Comparison of ENCODE assay signal across 17 mouse cellular contexts in genomic region chr1:41815021-41815420, GRCm38 (mm10).
DNase-seq lines count a peak whose midpoint lies in the region; ATAC-seq lines count a peak whose summit lies in the region.
"Had no signal": no experiment of that assay in that cellular context is flagged by ENCODE, and none has a peak within 500 bp of the region (broad histone marks: within the 10 kb centered on the region; RNA-seq: fewer than 3 reads in every experiment).

No protein-coding gene starts in this region.

- H3K4me1 ChIP-seq in midbrain, embryonic 12.5 days: peaks cover 34% of the 10 kb centered on the region
- H3K4me1 ChIP-seq in midbrain, embryonic 14.5 days (ENCODE audit: control insufficient read depth, insufficient read depth, low read length): peaks cover 32% of the 10 kb centered on the region
- H3K4me1 ChIP-seq in forebrain, embryonic 11.5 days (replicated peaks; ENCODE audit: control insufficient read depth, insufficient read depth, low read length): peaks cover 5% of the 10 kb centered on the region; the same call in 1 of the 2 replicates
- H3K4me1 ChIP-seq in forebrain, embryonic 14.5 days (ENCODE audit: control insufficient read depth, insufficient read depth, low read length): peaks cover 15% of the 10 kb centered on the region
- H3K4me1 ChIP-seq: heart, embryonic 12.5 days; intestine, embryonic 15.5 days had no signal

- DNase-seq in midbrain, embryonic 14.5 days: no peak
- DNase-seq in forebrain, embryonic 11.5 days (ENCODE audit: low spot score): no peak
- peak; percentile 49 for DNase-seq in forebrain, embryonic 14.5 days (ENCODE audit: low spot score)
- no peak for DNase-seq in heart, postnatal 14 days
- no peak for DNase-seq in neural tube, embryonic 10.5 days (ENCODE audit: extremely low spot score, low spot score)
- DNase-seq in thymus, adult 18-20 months: no peak
- DNase-seq: adrenal gland, adult 2 months; adrenal gland, postnatal 25 days; cerebellum, adult 2 months; gastrocnemius, postnatal 14 days; heart, adult 2 months; heart, postnatal 4 days had no signal

- H3K27me3 ChIP-seq in midbrain, embryonic 12.5 days: no peaks in the 10 kb centered on the region
- H3K27me3 ChIP-seq in midbrain, embryonic 14.5 days (ENCODE audit: control insufficient read depth, insufficient read depth, low read length): no peaks in the 10 kb centered on the region
- no peaks in the 10 kb centered on the region for H3K27me3 ChIP-seq in forebrain, embryonic 11.5 days (ENCODE audit: control insufficient read depth, insufficient read depth, low read length)
- H3K27me3 ChIP-seq in forebrain, embryonic 14.5 days (replicated peaks; ENCODE audit: control insufficient read depth, insufficient read depth, low read length): no peaks in the 10 kb centered on the region
- H3K27me3 ChIP-seq: heart, embryonic 12.5 days; intestine, embryonic 15.5 days had no signal

- no peak overlapping the region for H3K4me3 ChIP-seq in midbrain, embryonic 12.5 days
- no peak overlapping the region for H3K4me3 ChIP-seq in midbrain, embryonic 14.5 days (replicated peaks; ENCODE audit: low read depth, low read length)
- no peak overlapping the region for H3K4me3 ChIP-seq in forebrain, embryonic 11.5 days (ENCODE audit: low read depth, low read length)
- H3K4me3 ChIP-seq in forebrain, embryonic 14.5 days (ENCODE audit: low read depth, low read length): no peak overlapping the region
- H3K4me3 ChIP-seq: embryonic facial prominence, embryonic 10.5 days; heart, adult 2 months; heart, embryonic 12.5 days; intestine, embryonic 15.5 days had no signal

- WGBS in midbrain, embryonic 12.5 days: 68% methylated on average over 4 of the region's 4 CpGs
- WGBS in midbrain, embryonic 14.5 days: 51% methylated on average over 4 of the region's 4 CpGs
- WGBS in forebrain, embryonic 11.5 days: 47% methylated on average over 4 of the region's 4 CpGs
- WGBS in forebrain, embryonic 14.5 days: 24% methylated on average over 4 of the region's 4 CpGs

- no peaks in the 10 kb centered on the region for H3K36me3 ChIP-seq in midbrain, embryonic 12.5 days
- no peaks in the 10 kb centered on the region for H3K36me3 ChIP-seq in midbrain, embryonic 14.5 days (ENCODE audit: control insufficient read depth, insufficient read depth, low read length)
- H3K36me3 ChIP-seq in forebrain, embryonic 11.5 days (ENCODE audit: control insufficient read depth, insufficient read depth, low read length): no peaks in the 10 kb centered on the region
- H3K36me3 ChIP-seq in forebrain, embryonic 14.5 days (ENCODE audit: control insufficient read depth, insufficient read depth, low read length): no peaks in the 10 kb centered on the region
- H3K36me3 ChIP-seq: embryonic facial prominence, embryonic 10.5 days; heart, embryonic 12.5 days; intestine, embryonic 15.5 days had no signal

- H3K9me3 ChIP-seq in midbrain, embryonic 12.5 days: no peaks in the 10 kb centered on the region
- no peaks in the 10 kb centered on the region for H3K9me3 ChIP-seq in midbrain, embryonic 14.5 days (ENCODE audit: control insufficient read depth, low read length)
- H3K9me3 ChIP-seq in forebrain, embryonic 11.5 days (ENCODE audit: control insufficient read depth, low read length): no peaks in the 10 kb centered on the region
- no peaks in the 10 kb centered on the region for H3K9me3 ChIP-seq in forebrain, embryonic 14.5 days (replicated peaks; ENCODE audit: control insufficient read depth, low read length)
- H3K9me3 ChIP-seq: embryonic facial prominence, embryonic 10.5 days; heart, embryonic 12.5 days; intestine, embryonic 15.5 days had no signal

- ATAC-seq in midbrain, embryonic 12.5 days (ENCODE audit: low FRiP score, low read depth): no peak
- no peak for ATAC-seq in midbrain, embryonic 14.5 days (ENCODE audit: low FRiP score, low TSS enrichment)
- no peak for ATAC-seq in forebrain, embryonic 11.5 days (replicated peaks; ENCODE audit: low FRiP score)
- no peak for ATAC-seq in forebrain, embryonic 14.5 days
- ATAC-seq: intestine, embryonic 15.5 days had no signal

- peak overlapping the region; percentile 73; the same call in 1 of the 2 replicates for H3K27ac ChIP-seq in midbrain, embryonic 12.5 days (replicated peaks)
- H3K27ac ChIP-seq in midbrain, embryonic 14.5 days (replicated peaks; ENCODE audit: low read depth, low read length): no peak overlapping the region
- H3K27ac ChIP-seq in forebrain, embryonic 11.5 days (ENCODE audit: low read depth, low read length): peak overlapping the region; percentile 73
- H3K27ac ChIP-seq in forebrain, embryonic 14.5 days (ENCODE audit: low read depth, low read length): peak overlapping the region; percentile 75
- H3K27ac ChIP-seq: embryonic facial prominence, embryonic 10.5 days; heart, adult 2 months; hindbrain, embryonic 14.5 days; intestine, embryonic 15.5 days had no signal

- peak overlapping the region; percentile 37; the same call in 1 of the 2 replicates for H3K4me2 ChIP-seq in midbrain, embryonic 12.5 days (replicated peaks)
- H3K4me2 ChIP-seq in midbrain, embryonic 14.5 days (ENCODE audit: low read length): no peak overlapping the region
- no peak overlapping the region for H3K4me2 ChIP-seq in forebrain, embryonic 11.5 days (ENCODE audit: low read depth, low read length, severe bottlenecking)
- peak overlapping the region; percentile 14; the same call in 1 of the 2 replicates for H3K4me2 ChIP-seq in forebrain, embryonic 14.5 days (ENCODE audit: low read length)
- H3K4me2 ChIP-seq: heart, embryonic 12.5 days; hindbrain, embryonic 14.5 days; intestine, embryonic 15.5 days had no signal

- intact Hi-C loops in heart, postnatal 14 days (cut with DNase I): no loop called here

- H3K9ac ChIP-seq in midbrain, embryonic 12.5 days (replicated peaks): no peak overlapping the region
- no peak overlapping the region for H3K9ac ChIP-seq in midbrain, embryonic 14.5 days (replicated peaks; ENCODE audit: low read length)
- no peak overlapping the region for H3K9ac ChIP-seq in forebrain, embryonic 11.5 days (ENCODE audit: low read length)
- H3K9ac ChIP-seq in forebrain, embryonic 14.5 days (ENCODE audit: low read length): no peak overlapping the region
- H3K9ac ChIP-seq: heart, embryonic 12.5 days; hindbrain, embryonic 14.5 days; intestine, embryonic 15.5 days had no signal

Comparison
In these comparisons a context has a peak if more than half of its experiments do, and no peak if none do; other contexts are left out.
1. H3K4me2 ChIP-seq: peak in midbrain, embryonic 12.5 days (single experiment) and forebrain, embryonic 14.5 days (single experiment); none in midbrain, embryonic 14.5 days (single experiment) and forebrain, embryonic 11.5 days (single experiment).